Mouse (Mus musculus) cortical plate, adult 2 months (tissue): ENCODE measurements around the gene Nfkb1.

Source experiments
- CTCF ChIP-seq: fragments of 200-500 bp; IDR thresholded peaks from 2 replicates; pipeline ENCODE4 v1.5.1; 2011; ENCODE audit warnings: mild to moderate bottlenecking, control low read depth, low read length; ENCODE audit not compliant: insufficient read depth; ENCODE audit errors: extremely low read depth
- POLR2A ChIP-seq: fragments of 200-500 bp; IDR thresholded peaks from 2 replicates; pipeline ENCODE4 v1.6.1; 2011; ENCODE audit warnings: mild to moderate bottlenecking, low read length, control low read depth; ENCODE audit not compliant: insufficient read depth; ENCODE audit errors: extremely low read depth

DNA sequence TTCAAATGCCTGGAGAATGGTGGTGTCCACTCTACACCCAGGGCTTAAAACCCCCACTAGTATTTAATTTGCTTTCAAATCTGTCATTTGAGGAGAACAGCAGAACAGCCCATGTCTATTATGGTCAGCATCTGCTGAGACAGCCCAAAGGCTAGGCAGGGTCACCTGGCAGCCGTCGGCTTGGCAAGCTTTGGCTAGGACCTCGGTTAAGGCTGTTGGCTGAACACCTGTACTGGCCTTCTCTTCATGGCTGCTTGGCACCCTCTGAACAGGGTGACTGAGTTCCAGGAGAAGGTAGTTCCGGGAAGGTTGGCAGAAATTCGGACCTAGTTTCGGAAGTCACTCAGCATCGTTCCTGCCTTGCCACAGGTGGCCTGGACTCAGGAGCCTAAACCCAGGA is 109.1 kb downstream of the Nfkb1 start:
- TF ChIP-seq POLR2A (no peak), CTCF (no peak)
